Mouse (Mus musculus) forebrain, postnatal 0 days (tissue): ENCODE data around the gene Pde11a. TPM values are rescaled to one million over a fixed set of nuclear protein-coding genes. Genes with fewer than 3 reads are reported as not detected.

Source experiments
- ATAC-seq: fragments of 200-750 bp; cut with Nextera tagmentation; 2 replicates; pipeline ENCODE4 v1.8.0; 2017; ENCODE audit warnings: mild to moderate bottlenecking, moderate library complexity
- DNase-seq: peaks from one replicate; pipeline ENCODE4 v3.0.0-alpha.2; 2015
- H3K27ac ChIP-seq: fragments of 300-500 bp; sonication (generic); 2 replicates; pipeline ENCODE4 v1.5.1; 2014; ENCODE audit warnings: low read depth, mild to moderate bottlenecking, antibody characterized with exemption, low read length, moderate library complexity, mixed read lengths
- H3K27me3 ChIP-seq: fragments of 300-500 bp; sonication (generic); 2 replicates; pipeline ENCODE4 v1.6.1; 2014; ENCODE audit warnings: mild to moderate bottlenecking, low read length, mixed read lengths; ENCODE audit not compliant: insufficient read depth
- H3K36me3 ChIP-seq: fragments of 300-500 bp; sonication (generic); 2 replicates; pipeline ENCODE4 v1.6.1; 2014; ENCODE audit warnings: mild to moderate bottlenecking, moderate library complexity; ENCODE audit not compliant: insufficient read depth
- H3K4me1 ChIP-seq: fragments of 300-500 bp; sonication (generic); 2 replicates; pipeline ENCODE4 v1.6.1; 2014; ENCODE audit warnings: antibody characterized with exemption; ENCODE audit not compliant: insufficient read depth
- H3K4me2 ChIP-seq: fragments of 300-500 bp; sonication (generic); 2 replicates; pipeline ENCODE4 v1.6.1; 2014; ENCODE audit warnings: low read depth, mild to moderate bottlenecking, moderate library complexity
- H3K4me3 ChIP-seq: fragments of 300-500 bp; sonication (generic); 2 replicates; pipeline ENCODE4 v1.5.1; 2014; ENCODE audit warnings: low read depth, low read length, mixed read lengths
- H3K9ac ChIP-seq: fragments of 300-500 bp; sonication (generic); 2 replicates; pipeline ENCODE4 v1.6.1; 2014; ENCODE audit warnings: mild to moderate bottlenecking
- H3K9me3 ChIP-seq: fragments of 300-500 bp; sonication (generic); 2 replicates; pipeline ENCODE4 v1.6.1; 2016; ENCODE audit warnings: low read length
- CTCF ChIP-seq: sonication (generic); IDR thresholded peaks from 2 replicates; pipeline ENCODE4 v1.5.1; 2016; ENCODE audit warnings: antibody characterized with exemption, control low read depth, low read depth
- WGBS: fragments of 180-500 bp; shearing (Covaris S2); extraction: QIAGEN DNeasy Blood & Tissue Kit; methylation state at CpG from one replicate; pipeline ENCODE4 v1.1.7; 2014; 5-methylcytosine and 5-hydroxymethylcytosine counted together
- polyA plus RNA-seq: library from polyadenylated mRNA; unstranded; fragments of >200 nt; fragmentation: Nextera tagmentation; extraction: Ambion mirVana; gene quantifications from 2 replicates; pipeline ENCODE4 v1.2.1, GENCODE M21; 2015
- total RNA-seq: library from RNA; depleted of rRNA; stranded (reverse); fragments of >200 nt; gene quantifications from 2 replicates; pipeline ENCODE4 v1.2.3, GENCODE M21; 2014

Pde11a gene
- total and polyA plus RNA-seq, 2 experiments from 2014 or later: 0.86 to 1.0 TPM

GRCm38 (mm10) chr2:76115696-76116095, 222.9 kb downstream of the Pde11a start:
- peak; percentile 80 for TF ChIP-seq CTCF
- Histone ChIP-seq H3K27me3 (no peaks in the 10 kb centered on the region), H3K4me1 (no peaks in the 10 kb centered on the region), H3K27ac (no peak overlapping the region), H3K9me3 (no peaks in the 10 kb centered on the region), H3K4me2 (no peak overlapping the region), H3K36me3 (no peaks in the 10 kb centered on the region), H3K4me3 (no peak overlapping the region), H3K9ac (no peak overlapping the region)
- 21% methylated on average over 1 of the region's 1 CpGs for WGBS
- DNase-seq: peak; percentile 91
- ATAC-seq: no peak

- no peak overlapping the region for H3K27ac ChIP-seq
- H3K9ac ChIP-seq: no peak overlapping the region
- no peaks in the 10 kb centered on the region; the same call in 1 of the 2 replicates for H3K27me3 ChIP-seq
- no peaks in the 10 kb centered on the region for H3K4me1 ChIP-seq
- no peaks in the 10 kb centered on the region for H3K9me3 ChIP-seq
- 17% methylated on average over 6 of the region's 6 CpGs for WGBS
- H3K4me2 ChIP-seq: no peak overlapping the region
- ATAC-seq: peak; percentile 55
- peak; percentile 67 for DNase-seq
- TF ChIP-seq CTCF: peak; percentile 91
- no peaks in the 10 kb centered on the region for H3K36me3 ChIP-seq
- H3K4me3 ChIP-seq: no peak overlapping the region
Measured at GRCm38 (mm10) chr2:76114734-76115133, 223.8 kb downstream of the Pde11a start.

GRCm38 (mm10) chr2:76109653-76110052, 228.9 kb downstream of the Pde11a start:
- TF ChIP-seq CTCF: no peak
- DNase-seq (no peak), ATAC-seq (no peak)
- Histone ChIP-seq H3K27me3 (no peaks in the 10 kb centered on the region; the same call in 1 of the 2 replicates), H3K27ac (no peak overlapping the region), H3K4me3 (no peak overlapping the region), H3K36me3 (no peaks in the 10 kb centered on the region), H3K4me1 (no peaks in the 10 kb centered on the region), H3K9me3 (no peaks in the 10 kb centered on the region), H3K4me2 (no peak overlapping the region), H3K9ac (no peak overlapping the region)
- WGBS: 47% methylated on average over 8 of the region's 8 CpGs

GRCm38 (mm10) chr2:76101889-76102602, 236.5 kb downstream of the Pde11a start:
- H3K9ac ChIP-seq: 0 out of 2 replicates have a peak overlapping the region, but pooled peaks have one; percentile 6
- WGBS: 64% methylated on average over 14 of the region's 14 CpGs
- peak; percentile 81 for DNase-seq
- no peaks in the 10 kb centered on the region for H3K36me3 ChIP-seq
- peak; percentile 70 for TF ChIP-seq CTCF
- no peaks in the 10 kb centered on the region for H3K9me3 ChIP-seq
- H3K4me2 ChIP-seq: no peak overlapping the region
- peak; percentile 45; the same call in 1 of the 2 replicates for ATAC-seq
- no peaks in the 10 kb centered on the region for H3K27me3 ChIP-seq
- H3K27ac ChIP-seq: no peak overlapping the region
- no peak overlapping the region for H3K4me3 ChIP-seq
- H3K4me1 ChIP-seq: no peaks in the 10 kb centered on the region

GRCm38 (mm10) chr2:76100597-76100996, 238.0 kb downstream of the Pde11a start:
- H3K27me3 ChIP-seq: no peaks in the 10 kb centered on the region
- WGBS: 71% methylated on average over 9 of the region's 9 CpGs
- DNase-seq (no peak), ATAC-seq (no peak)
- H3K9ac ChIP-seq: no peak overlapping the region
- H3K4me1 ChIP-seq: no peaks in the 10 kb centered on the region
- H3K9me3 ChIP-seq: no peaks in the 10 kb centered on the region
- no peaks in the 10 kb centered on the region for H3K36me3 ChIP-seq
- H3K27ac ChIP-seq: no peak overlapping the region
- no peak for TF ChIP-seq CTCF
- no peak overlapping the region for H3K4me3 ChIP-seq
- no peak overlapping the region for H3K4me2 ChIP-seq

- Histone ChIP-seq H3K4me3 (no peak overlapping the region), H3K27ac (no peak overlapping the region), H3K36me3 (no peaks in the 10 kb centered on the region), H3K9me3 (no peaks in the 10 kb centered on the region), H3K27me3 (no peaks in the 10 kb centered on the region), H3K4me2 (no peak overlapping the region), H3K9ac (no peak overlapping the region), H3K4me1 (no peaks in the 10 kb centered on the region)
- no peak for TF ChIP-seq CTCF
- no peak for ATAC-seq
- DNase-seq: no peak
- 75% methylated on average over 9 of the region's 9 CpGs for WGBS
Measured at GRCm38 (mm10) chr2:76099726-76100347, 238.7 kb downstream of the Pde11a start.

GRCm38 (mm10) chr2:76098381-76098780, 240.2 kb downstream of the Pde11a start:
- no peak overlapping the region for H3K9ac ChIP-seq
- H3K4me3 ChIP-seq: no peak overlapping the region
- H3K4me1 ChIP-seq: no peaks in the 10 kb centered on the region
- no peaks in the 10 kb centered on the region for H3K36me3 ChIP-seq
- no peaks in the 10 kb centered on the region for H3K27me3 ChIP-seq
- no peak for TF ChIP-seq CTCF
- H3K4me2 ChIP-seq: no peak overlapping the region
- 77% methylated on average over 8 of the region's 8 CpGs for WGBS
- no peak for ATAC-seq
- DNase-seq: no peak
- no peak overlapping the region for H3K27ac ChIP-seq
- H3K9me3 ChIP-seq: no peaks in the 10 kb centered on the region
